Mouse (Mus musculus) lung, postnatal 4 days (tissue): ENCODE data around the gene Pitpnm2.

Source experiments
- DNase-seq, 2 experiments: peaks; one replicate each; pipeline ENCODE4 v3.0.0; 2021

Pitpnm2 gene

GRCm38 (mm10) chr5:124247296-124247695 is 2.3 kb downstream of the Pitpnm2 start:
- no peak for DNase-seq

- DNase-seq: no peak
Observed at GRCm38 (mm10) chr5:124244885-124245284, 4.7 kb downstream of the Pitpnm2 start.

- no peak for DNase-seq
Observed at GRCm38 (mm10) chr5:124244449-124244848, 5.1 kb downstream of the Pitpnm2 start.

- DNase-seq: no peak
Observed at GRCm38 (mm10) chr5:124243236-124243901, 6.2 kb downstream of the Pitpnm2 start.

- no peak for DNase-seq
Observed at GRCm38 (mm10) chr5:124241686-124242444, 7.7 kb downstream of the Pitpnm2 start.

GRCm38 (mm10) chr5:124240841-124241685 is 8.5 kb downstream of the Pitpnm2 start:
- peak in 1 of 2 experiments; percentile 59 for DNase-seq

GRCm38 (mm10) chr5:124236180-124236579 is 13.4 kb downstream of the Pitpnm2 start:
- no peak for DNase-seq

- no peak for DNase-seq
Observed at GRCm38 (mm10) chr5:124234778-124235177, 14.8 kb downstream of the Pitpnm2 start.

GRCm38 (mm10) chr5:124233874-124234661 is 15.5 kb downstream of the Pitpnm2 start:
- peak; percentile 19 to 46 for DNase-seq

- no peak for DNase-seq
Observed at GRCm38 (mm10) chr5:124233144-124233465, 16.5 kb downstream of the Pitpnm2 start.

GRCm38 (mm10) chr5:124232360-124233143 is 17.0 kb downstream of the Pitpnm2 start:
- DNase-seq: peak; percentile 10 to 33

- DNase-seq: no peak
Observed at GRCm38 (mm10) chr5:124230461-124230860, 19.1 kb downstream of the Pitpnm2 start.

- DNase-seq: peak; percentile 21 to 29
Observed at GRCm38 (mm10) chr5:124227193-124227592, 22.4 kb downstream of the Pitpnm2 start.

- peak; percentile 27 to 43 for DNase-seq
Observed at GRCm38 (mm10) chr5:124226494-124226893, 23.1 kb downstream of the Pitpnm2 start.

- peak in 1 of 2 experiments; percentile 20 for DNase-seq
Observed at GRCm38 (mm10) chr5:124225891-124226290, 23.7 kb downstream of the Pitpnm2 start.

- peak; percentile 37 to 74 for DNase-seq
Observed at GRCm38 (mm10) chr5:124224321-124225092, 25.1 kb downstream of the Pitpnm2 start.

- DNase-seq: no peak
Observed at GRCm38 (mm10) chr5:124223574-124223973, 26.0 kb downstream of the Pitpnm2 start.

- peak in 1 of 2 experiments; percentile 41 for DNase-seq
Observed at GRCm38 (mm10) chr5:124222696-124223095, 26.9 kb downstream of the Pitpnm2 start.

GRCm38 (mm10) chr5:124221736-124222040 is 27.9 kb downstream of the Pitpnm2 start:
- DNase-seq: no peak

GRCm38 (mm10) chr5:124221037-124221735 is 28.4 kb downstream of the Pitpnm2 start:
- DNase-seq: peak; percentile 58 to 82
